Mouse (Mus musculus): Measurements from ENCODE around the gene Taf12.
A peak's percentile ranks its signal among the peaks of the same experiment; 100 is the strongest.
"Not testable (repeated sequence)": the region's sequence is repeated elsewhere in the genome, so short reads cannot be mapped to it uniquely, and the experiment has no call there.

The Taf12 gene

GRCm38 (mm10) chr4:132269740-132270560 is 4.2 kb upstream of the Taf12 start:
- peak; percentile 94 for DNase-seq (ENCODE audit: low read depth, low spot score)

- DNase-seq (ENCODE audit: low read depth, low spot score): no peak
These were observed 1.0 kb upstream of the Taf12 start for GRCm38 (mm10) chr4:132273166-132273565.

GRCm38 (mm10) chr4:132275949-132276348 is 1.8 kb downstream of the Taf12 start:
- no peak for DNase-seq (ENCODE audit: low read depth, low spot score)

GRCm38 (mm10) chr4:132288840-132289239 is 14.7 kb downstream of the Taf12 start:
- not testable (repeated sequence) for DNase-seq (ENCODE audit: low read depth, low spot score)

GRCm38 (mm10) chr4:132291056-132291455 is 16.9 kb downstream of the Taf12 start:
- DNase-seq (ENCODE audit: low read depth, low spot score): no peak

- DNase-seq (ENCODE audit: low read depth, low spot score): no peak
These were observed 17.6 kb downstream of the Taf12 start for GRCm38 (mm10) chr4:132291624-132292335.

GRCm38 (mm10) chr4:132292988-132293387 is 18.8 kb downstream of the Taf12 start:
- DNase-seq (ENCODE audit: low read depth, low spot score): no peak

- DNase-seq (ENCODE audit: low read depth, low spot score): no peak
These were observed 19.6 kb downstream of the Taf12 start for GRCm38 (mm10) chr4:132293682-132294240.

GRCm38 (mm10) chr4:132295696-132296390 is 21.7 kb downstream of the Taf12 start:
- no peak for DNase-seq (ENCODE audit: low read depth, low spot score)

GRCm38 (mm10) chr4:132299849-132300248 is 25.7 kb downstream of the Taf12 start:
- no peak for DNase-seq (ENCODE audit: low read depth, low spot score)

- DNase-seq (ENCODE audit: low read depth, low spot score): no peak
These were observed 27.3 kb downstream of the Taf12 start for GRCm38 (mm10) chr4:132301486-132301885.

- DNase-seq (ENCODE audit: low read depth, low spot score): no peak
These were observed 28.1 kb downstream of the Taf12 start for GRCm38 (mm10) chr4:132301965-132302938.

GRCm38 (mm10) chr4:132302939-132303479 is 28.8 kb downstream of the Taf12 start, which contains the start of gene Rab42:
TSS of gene Rab42 (minus strand) at chr4:132303385.
- DNase-seq (ENCODE audit: low read depth, low spot score): no peak

GRCm38 (mm10) chr4:132303484-132303883 is 29.3 kb downstream of the Taf12 start:
- DNase-seq (ENCODE audit: low read depth, low spot score): not testable (repeated sequence)

- no peak for DNase-seq (ENCODE audit: low read depth, low spot score)
These were observed 31.1 kb downstream of the Taf12 start for GRCm38 (mm10) chr4:132305276-132305675.

GRCm38 (mm10) chr4:132306004-132306403 is 31.8 kb downstream of the Taf12 start:
- DNase-seq (ENCODE audit: low read depth, low spot score): no peak

GRCm38 (mm10) chr4:132308437-132309139 is 34.4 kb downstream of the Taf12 start:
- DNase-seq (ENCODE audit: low read depth, low spot score): peak; percentile 86

GRCm38 (mm10) chr4:132309140-132309848 is 35.1 kb downstream of the Taf12 start:
- no peak for DNase-seq (ENCODE audit: low read depth, low spot score)

GRCm38 (mm10) chr4:132309849-132310472 is 35.8 kb downstream of the Taf12 start:
- no peak for DNase-seq (ENCODE audit: low read depth, low spot score)
